8 mouse cellular contexts compared by ENCODE assay signal in the genomic region with DNA sequence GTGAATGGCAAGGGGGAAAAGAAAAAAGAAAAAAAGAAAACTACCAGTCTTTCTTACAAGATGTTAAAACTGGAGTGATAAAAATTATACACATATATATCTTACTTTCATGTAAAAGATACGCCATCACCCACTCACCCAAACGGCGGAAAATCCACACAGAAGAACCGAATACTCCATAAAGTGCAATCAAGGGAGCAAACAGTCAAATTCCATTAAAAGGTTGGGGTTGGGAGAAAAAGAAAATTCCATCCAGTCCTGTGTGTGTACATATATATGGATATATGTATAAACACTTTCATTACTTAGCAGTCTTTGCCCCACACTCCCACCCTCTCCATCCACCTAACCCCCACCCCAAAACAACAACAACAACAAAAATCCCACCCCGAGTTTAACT. TPM values are rescaled to one million over a fixed set of nuclear protein-coding genes. Genes with fewer than 3 reads are reported as not detected.
A peak's percentile ranks its signal among the peaks of the same experiment; 100 is the strongest.
DNase-seq lines count a peak whose midpoint lies in the region; ATAC-seq and TF ChIP-seq lines count a peak whose summit lies in the region.

No protein-coding gene starts in this region.

- H3K9me3 ChIP-seq in stomach, embryonic 14.5 days (ENCODE audit: control insufficient read depth, low read depth, low read length) = no peaks in the 10 kb centered on the region
- H3K9me3 ChIP-seq in stomach, postnatal 0 days (ENCODE audit: control insufficient read depth, low read length) = no peaks in the 10 kb centered on the region
- H3K9me3 ChIP-seq in liver, embryonic 13.5 days (replicated peaks) = no peaks in the 10 kb centered on the region

- peak overlapping the region; percentile 71 for H3K4me2 ChIP-seq in stomach, embryonic 14.5 days (replicated peaks; ENCODE audit: low read depth, low read length)
- no peak overlapping the region for H3K4me2 ChIP-seq in stomach, postnatal 0 days (replicated peaks; ENCODE audit: low read depth)
- H3K4me2 ChIP-seq in liver, embryonic 13.5 days = peak overlapping the region; percentile 42

- H3K27ac ChIP-seq in heart, adult 2 months = peak overlapping the region; percentile 62
- H3K27ac ChIP-seq in stomach, embryonic 14.5 days (ENCODE audit: low read length) = no peak overlapping the region
- no peak overlapping the region for H3K27ac ChIP-seq in stomach, postnatal 0 days (replicated peaks)
- no peak overlapping the region for H3K27ac ChIP-seq in liver, embryonic 13.5 days

- no peaks in the 10 kb centered on the region; the same call in 1 of the 2 replicates for H3K36me3 ChIP-seq in heart, adult 2 months (ENCODE audit: control insufficient read depth, insufficient read depth, low read length)
- H3K36me3 ChIP-seq in stomach, embryonic 14.5 days (ENCODE audit: control insufficient read depth, insufficient read depth, low read length) = no peaks in the 10 kb centered on the region
- H3K36me3 ChIP-seq in stomach, postnatal 0 days (ENCODE audit: control insufficient read depth, insufficient read depth, low read length) = no peaks in the 10 kb centered on the region
- H3K36me3 ChIP-seq in liver, embryonic 13.5 days = no peaks in the 10 kb centered on the region

- H3K9ac ChIP-seq in heart, adult 2 months (ENCODE audit: low read depth, low read length) = peak overlapping the region; percentile 34; the same call in 1 of the 2 replicates
- H3K9ac ChIP-seq in stomach, embryonic 14.5 days (replicated peaks; ENCODE audit: low read depth, low read length) = no peak overlapping the region
- no peak overlapping the region for H3K9ac ChIP-seq in stomach, postnatal 0 days (ENCODE audit: low read length)
- H3K9ac ChIP-seq in liver, embryonic 13.5 days = no peak overlapping the region

- intact Hi-C loops in heart, adult 2 months (cut with DNase I) = loop anchor here (2.0 to 10.0 kb wide), 4 partner anchors 13 to 171 kb away; no protein-coding TSS in a partner anchor
- intact Hi-C loops in heart, postnatal 25 days (cut with DNase I) = loop anchor here (5.0 to 10.0 kb wide), 4 partner anchors 44 to 394 kb away; no protein-coding TSS in a partner anchor

- no peaks in the 10 kb centered on the region for H3K4me1 ChIP-seq in heart, adult 2 months (ENCODE audit: control insufficient read depth, insufficient read depth, low read length)
- H3K4me1 ChIP-seq in stomach, embryonic 14.5 days (ENCODE audit: control insufficient read depth, insufficient read depth, low read length) = no peaks in the 10 kb centered on the region; the same call in 1 of the 2 replicates
- H3K4me1 ChIP-seq in stomach, postnatal 0 days (replicated peaks; ENCODE audit: control insufficient read depth, insufficient read depth) = no peaks in the 10 kb centered on the region
- H3K4me1 ChIP-seq in liver, embryonic 13.5 days (replicated peaks) = no peaks in the 10 kb centered on the region

- H3K4me3 ChIP-seq in heart, adult 2 months = peak overlapping the region; percentile 70
- peak overlapping the region; percentile 49 for H3K4me3 ChIP-seq in stomach, embryonic 14.5 days (ENCODE audit: low read depth, low read length)
- H3K4me3 ChIP-seq in stomach, postnatal 0 days (ENCODE audit: low read depth, low read length) = no peak overlapping the region
- H3K4me3 ChIP-seq in liver, embryonic 13.5 days (replicated peaks) = peak overlapping the region; percentile 23

- TF ChIP-seq CTCF in heart, adult 2 months (IDR thresholded peaks at IDR 0.05) = no peak
- TF ChIP-seq CTCF in stomach, postnatal 0 days (IDR thresholded peaks at IDR 0.05; ENCODE audit: low read depth) = no peak

- no peak for DNase-seq in heart, adult 2 months
- DNase-seq in heart, postnatal 25 days (ENCODE audit: low spot score) = no peak
- no peak for DNase-seq in stomach, postnatal 0 days (ENCODE audit: low spot score)
- no peak for DNase-seq in liver, embryonic 13.5 days
- no peak for DNase-seq in layer of hippocampus, adult 11-12 months (ENCODE audit: low spot score)
- DNase-seq in left cerebral cortex, adult 11 months (ENCODE audit: low spot score) = no peak
- DNase-seq in thymus, postnatal 14 days = no peak

- H3K79me2 ChIP-seq in heart, adult 2 months (replicated peaks; ENCODE audit: control insufficient read depth, insufficient read depth, low read length) = no peaks in the 10 kb centered on the region

- no peak for TF ChIP-seq EP300 in heart, adult 2 months (IDR thresholded peaks at IDR 0.05; ENCODE audit: insufficient read depth, low read depth, low read length)
- TF ChIP-seq EP300 in stomach, postnatal 0 days (optimal IDR thresholded peaks at IDR 0.05) = no peak

- ATAC-seq in stomach, embryonic 14.5 days (ENCODE audit: insufficient number of reproducible peaks, insufficient read depth, low FRiP score, low read depth) = no peak
- ATAC-seq in stomach, postnatal 0 days (ENCODE audit: low FRiP score, low TSS enrichment) = no peak
- ATAC-seq in liver, embryonic 13.5 days (ENCODE audit: low read depth) = no peak

- no peaks in the 10 kb centered on the region for H3K27me3 ChIP-seq in heart, adult 2 months (ENCODE audit: control insufficient read depth, insufficient read depth, low read length)
- no peaks in the 10 kb centered on the region for H3K27me3 ChIP-seq in stomach, embryonic 14.5 days (ENCODE audit: control insufficient read depth, insufficient read depth, low read length)
- no peaks in the 10 kb centered on the region for H3K27me3 ChIP-seq in stomach, postnatal 0 days (ENCODE audit: control insufficient read depth, insufficient read depth, low read length)
- peaks cover 33% of the 10 kb centered on the region for H3K27me3 ChIP-seq in liver, embryonic 13.5 days

- 64% methylated on average over 5 of the region's 5 CpGs for WGBS in heart, adult 2 months
- WGBS in stomach, embryonic 14.5 days = 44% methylated on average over 5 of the region's 5 CpGs
- WGBS in stomach, postnatal 0 days = 56% methylated on average over 5 of the region's 5 CpGs
- WGBS in liver, embryonic 13.5 days (ENCODE audit: insufficient replicate concordance) = 42% methylated on average over 5 of the region's 5 CpGs

- TF ChIP-seq POLR2A in heart, adult 2 months (IDR thresholded peaks at IDR 0.05; ENCODE audit: insufficient read depth, low read depth, low read length) = no peak

RNA-seq across cellular contexts. Expression of a gene that starts 1.7 kb away (rescaled TPM):
- total RNA-seq in heart, adult 2 months (2021) = 10 to 100 TPM in 1 of 2 experiments, 1 to 10 TPM in 1; 8.3 to 17.5 TPM
- polyA plus RNA-seq in heart, adult 2 months (2012; rRNA removed) = 5.0 and 8.9 TPM in 2 replicates
- total RNA-seq in heart, postnatal 25 days (2021) = 10 to 100 TPM; 12.3 to 14.7 TPM
- polyA plus RNA-seq in stomach, embryonic 14.5 days (2014; fragmentation: Nextera tagmentation; extraction: Ambion mirVana) = 4.2 and 5.3 TPM in 2 replicates
- 0.93 and 1.3 TPM in 2 replicates for polyA plus RNA-seq in stomach, postnatal 0 days (2015; fragmentation: Nextera tagmentation; extraction: Ambion mirVana)
- 1.8 and 2.2 TPM in 2 replicates for polyA plus RNA-seq in liver, embryonic 13.5 days (2015; fragmentation: Nextera tagmentation; extraction: Ambion mirVana)
